Mouse (Mus musculus) myocyte (in vitro differentiated cells): ENCODE results near the gene Slc25a13.

Experiments
- CEBPB ChIP-seq: IDR thresholded peaks from 2 replicates; pipeline ENCODE4 v1.6.1; 2011; ENCODE audit warnings: mild to moderate bottlenecking, moderate library complexity; ENCODE audit not compliant: poor library complexity, insufficient read depth, severe bottlenecking
- E2F4 ChIP-seq: IDR thresholded peaks from one replicate; pipeline ENCODE4 v1.6.1; 2011; ENCODE audit warnings: mild to moderate bottlenecking, control low read depth, moderate library complexity; ENCODE audit not compliant: insufficient read depth
- MAX ChIP-seq: IDR thresholded peaks from one replicate; pipeline ENCODE4 v1.6.1; 2011; ENCODE audit warnings: low read depth, mild to moderate bottlenecking, control low read depth
- POLR2A ChIP-seq: IDR thresholded peaks from one replicate; pipeline ENCODE4 v1.6.1; 2011; ENCODE audit warnings: low read depth, mild to moderate bottlenecking, control low read depth, moderate library complexity; ENCODE audit not compliant: insufficient read length
- POLR2AphosphoS2 ChIP-seq: IDR thresholded peaks from one replicate; pipeline ENCODE4 v1.6.1; 2011; ENCODE audit warnings: low read depth, control low read depth; ENCODE audit not compliant: insufficient read length
- REST ChIP-seq: IDR thresholded peaks from one replicate; pipeline ENCODE4 v1.6.1; 2011; ENCODE audit warnings: mild to moderate bottlenecking, control low read depth, moderate library complexity; ENCODE audit not compliant: insufficient read depth, insufficient read length
- SRF ChIP-seq: IDR thresholded peaks from one replicate; pipeline ENCODE4 v1.6.1; 2011; ENCODE audit warnings: low read depth; ENCODE audit not compliant: control insufficient read depth, insufficient read length
- TCF12 ChIP-seq: IDR thresholded peaks from one replicate; pipeline ENCODE4 v1.6.1; 2011; ENCODE audit warnings: mild to moderate bottlenecking, control low read depth; ENCODE audit not compliant: poor library complexity, insufficient read depth, severe bottlenecking
- USF1 ChIP-seq: IDR thresholded peaks from one replicate; pipeline ENCODE4 v1.6.1; 2011; ENCODE audit warnings: low read depth, mild to moderate bottlenecking, control low read depth, moderate library complexity

DNA sequence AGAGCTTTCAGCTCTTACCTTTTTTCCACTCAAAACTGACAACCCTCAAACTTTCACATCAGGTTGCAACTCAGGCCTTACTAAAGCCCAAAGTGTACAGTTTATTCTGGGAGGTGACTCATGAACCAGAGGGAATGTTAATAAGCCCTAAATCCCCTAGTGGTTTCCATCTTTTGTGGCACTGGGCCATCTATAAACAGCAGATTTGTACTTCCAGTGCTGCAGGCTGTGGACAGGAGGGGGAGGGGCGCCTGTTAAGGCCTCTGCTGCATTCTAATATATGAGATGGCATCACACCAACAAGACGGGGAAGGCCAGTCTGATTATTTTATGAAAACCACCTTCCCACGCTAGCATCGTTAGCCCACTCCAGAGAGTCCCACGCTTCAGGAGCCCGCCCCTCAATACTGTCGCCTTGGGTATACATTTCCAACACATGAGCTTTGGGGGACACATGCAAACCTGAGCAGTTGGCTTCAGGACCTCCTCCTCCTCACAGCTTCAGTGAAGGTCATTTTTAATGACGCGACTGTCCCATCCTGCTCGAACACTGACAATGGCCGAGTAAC lies 48.3 kb downstream of the Slc25a13 start:
- TF ChIP-seq POLR2A (no peak), REST (no peak), E2F4 (no peak), TCF12 (no peak), USF1 (no peak), MAX (no peak), POLR2AphosphoS2 (no peak), SRF (no peak), CEBPB (no peak)
